Mouse (Mus musculus) G1E (cell line): ENCODE measurements around the gene Akain1. TPM values are rescaled to one million over a fixed set of nuclear protein-coding genes. Genes with fewer than 3 reads are reported as not detected.

ENCODE experiments used
- ATAC-seq: 2 replicates; pipeline ENCODE4 v1.8.0; 2016; ENCODE audit warnings: mild to moderate bottlenecking; ENCODE audit not compliant: insufficient number of reproducible peaks, poor library complexity, low FRiP score, severe bottlenecking; ENCODE audit errors: extremely low read depth
- DNase-seq: peaks from one replicate; pipeline ENCODE4 v3.0.0; 2012; ENCODE audit warnings: low spot score
- H3K27me3 ChIP-seq: 2 replicates; pipeline ENCODE4 v1.6.1; 2012; ENCODE audit warnings: mild to moderate bottlenecking, low read length, inconsistent platforms; ENCODE audit not compliant: insufficient read depth
- H3K36me3 ChIP-seq: replicated peaks from 2 replicates; pipeline ENCODE3; 2012; ENCODE audit warnings: mild to moderate bottlenecking, inconsistent platforms
- H3K4me1 ChIP-seq: 2 replicates; pipeline ENCODE4 v1.6.1; 2012; ENCODE audit warnings: low read depth, low read length, inconsistent platforms, mixed read lengths; ENCODE audit not compliant: insufficient read depth
- H3K4me3 ChIP-seq: 2 replicates; pipeline ENCODE4 v1.5.1; 2012; ENCODE audit warnings: low read depth, mild to moderate bottlenecking, inconsistent platforms, low read length, moderate library complexity, mixed read lengths
- H3K9me3 ChIP-seq: replicated peaks from 2 replicates; pipeline ENCODE4 v1.6.1; 2012; ENCODE audit warnings: inconsistent platforms
- CTCF ChIP-seq: IDR thresholded peaks from 2 replicates; pipeline ENCODE4 v1.5.1; 2012; ENCODE audit warnings: low read depth, low read length, inconsistent platforms, mixed read lengths
- GATA1 ChIP-seq: IDR thresholded peaks from 2 replicates; pipeline ENCODE4 v1.6.1; 2012; ENCODE audit warnings: borderline replicate concordance, low read length, inconsistent platforms, mixed read lengths
- GATA2 ChIP-seq: IDR thresholded peaks from 2 replicates; pipeline ENCODE4 v1.6.1; 2012; ENCODE audit warnings: low read depth, low read length, inconsistent platforms, borderline replicate concordance
- POLR2AphosphoS5 ChIP-seq: IDR thresholded peaks from 2 replicates; pipeline ENCODE4 v1.6.1; 2012; ENCODE audit warnings: low read depth, low read length, inconsistent platforms; ENCODE audit not compliant: insufficient replicate concordance
- TAL1 ChIP-seq: conservative IDR thresholded peaks from 2 replicates; pipeline ENCODE4 v1.6.1; 2012; ENCODE audit warnings: low read depth, low read length, inconsistent platforms, mixed read lengths
- polyA plus RNA-seq: library from polyadenylated mRNA; stranded (reverse); fragments of >175 nt; gene quantifications from 2 replicates; pipeline ENCODE4 v1.2.3, GENCODE M21; 2012
- total RNA-seq, 2 experiments: library from RNA; stranded (forward) in 1 of 2; stranded (reverse) in 1 of 2; fragments of 200-1000 nt in 1 of 2; fragments of >200 nt in 1 of 2; fragmentation: Nextera tagmentation in 1 of 2; gene quantifications; 2 replicates each; pipeline ENCODE4 v1.2.3; 2014 to 2017

Akain1 gene
- total and polyA plus RNA-seq, 3 experiments = 0.16 TPM; not detected in 2

DNA sequence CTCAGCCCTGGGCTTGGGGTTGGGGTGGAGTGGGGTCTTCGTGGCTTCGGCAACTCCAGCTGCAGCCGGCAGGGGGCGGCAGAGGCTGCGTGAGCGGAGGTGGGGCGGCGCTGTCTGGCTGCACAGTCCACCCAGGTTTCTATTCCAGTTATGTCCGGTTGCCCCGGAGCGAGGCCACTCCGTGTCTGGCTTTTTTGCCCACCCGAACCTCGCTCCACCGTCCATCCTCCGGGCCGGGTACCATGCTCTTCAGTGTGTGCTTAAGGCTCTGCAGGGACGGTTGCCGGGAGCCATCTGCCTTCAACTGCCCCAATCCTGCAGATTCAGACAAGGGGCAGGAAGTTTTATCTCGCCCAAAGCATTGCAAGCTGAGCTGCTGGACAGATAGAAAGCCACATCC is 36.3 kb downstream of the Akain1 start:
- H3K4me3 ChIP-seq = no peak overlapping the region
- DNase-seq (no peak), ATAC-seq (no peak)
- no peaks in the 10 kb centered on the region for H3K4me1 ChIP-seq
- peaks cover 42% of the 10 kb centered on the region for H3K9me3 ChIP-seq
- no peaks in the 10 kb centered on the region for H3K36me3 ChIP-seq
- TF ChIP-seq GATA1 (no peak), POLR2AphosphoS5 (no peak), GATA2 (no peak), TAL1 (no peak), CTCF (no peak)
- no peaks in the 10 kb centered on the region for H3K27me3 ChIP-seq

DNA sequence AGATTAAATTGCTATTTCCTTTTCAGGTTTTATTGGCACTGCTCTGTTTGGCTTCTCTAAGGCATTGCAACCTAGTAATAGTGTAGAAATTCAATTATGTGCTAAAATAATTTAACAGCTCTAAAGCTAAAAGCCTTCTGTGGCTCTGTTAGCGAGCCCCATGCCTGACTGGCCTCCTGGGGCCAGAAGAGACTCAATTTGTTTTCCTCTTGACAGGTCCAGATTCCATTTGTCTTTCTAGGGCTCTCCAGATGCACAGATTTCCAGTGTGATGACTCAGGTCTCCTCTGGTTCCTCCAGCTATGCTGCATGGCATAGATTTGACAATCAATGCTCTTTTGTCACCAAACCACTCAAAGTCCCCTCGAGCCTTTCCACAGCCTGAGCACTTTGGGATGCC is 38.4 kb downstream of the Akain1 start:
- H3K36me3 ChIP-seq = no peaks in the 10 kb centered on the region
- no peaks in the 10 kb centered on the region for H3K4me1 ChIP-seq
- no peak for ATAC-seq
- peaks cover 35% of the 10 kb centered on the region for H3K9me3 ChIP-seq
- no peak overlapping the region for H3K4me3 ChIP-seq
- no peak for DNase-seq
- no peaks in the 10 kb centered on the region for H3K27me3 ChIP-seq
- TF ChIP-seq GATA1 (no peak), TAL1 (no peak), CTCF (no peak), GATA2 (no peak), POLR2AphosphoS5 (no peak)

DNA sequence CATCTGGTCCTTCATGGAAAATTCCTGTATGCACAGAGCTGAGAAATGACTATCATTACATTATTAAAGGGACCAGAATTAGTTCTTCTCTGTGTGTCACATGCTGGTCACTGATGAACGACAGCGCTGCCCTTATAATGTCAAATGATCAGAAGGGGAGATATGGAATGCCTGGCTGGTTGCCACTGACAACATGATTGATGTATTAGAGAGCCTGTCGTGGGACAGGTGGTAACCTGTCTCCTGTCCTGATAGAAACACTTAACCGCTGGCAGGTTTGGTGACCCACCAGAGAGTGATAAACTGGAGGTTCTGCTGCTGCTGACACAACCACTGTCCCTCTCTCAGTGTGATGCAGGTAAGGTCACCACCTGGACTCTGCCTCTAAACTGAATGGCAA is 40.1 kb downstream of the Akain1 start:
- DNase-seq = no peak
- Histone ChIP-seq H3K36me3 (no peaks in the 10 kb centered on the region), H3K27me3 (no peaks in the 10 kb centered on the region), H3K9me3 (peaks cover 29% of the 10 kb centered on the region), H3K4me3 (no peak overlapping the region), H3K4me1 (no peaks in the 10 kb centered on the region)
- no peak for TF ChIP-seq GATA1
- no peak for TF ChIP-seq CTCF
- TF ChIP-seq GATA2 = no peak
- TF ChIP-seq POLR2AphosphoS5 = no peak
- TF ChIP-seq TAL1 = no peak
- no peak for ATAC-seq

GRCm38 (mm10) chr17:69487116-69487515 is 48.0 kb downstream of the Akain1 start:
- Histone ChIP-seq H3K36me3 (no peaks in the 10 kb centered on the region), H3K27me3 (no peaks in the 10 kb centered on the region), H3K4me1 (no peaks in the 10 kb centered on the region), H3K9me3 (peaks cover 37% of the 10 kb centered on the region), H3K4me3 (no peak overlapping the region)
- DNase-seq (no peak), ATAC-seq (no peak)
- TF ChIP-seq GATA2 (no peak), CTCF (no peak), GATA1 (no peak), TAL1 (no peak), POLR2AphosphoS5 (no peak)

- H3K4me3 ChIP-seq = no peak overlapping the region
- ATAC-seq = no peak
- H3K9me3 ChIP-seq = peaks cover 34% of the 10 kb centered on the region
Measured at GRCm38 (mm10) chr17:69487884-69488283, 48.8 kb downstream of the Akain1 start.

DNA sequence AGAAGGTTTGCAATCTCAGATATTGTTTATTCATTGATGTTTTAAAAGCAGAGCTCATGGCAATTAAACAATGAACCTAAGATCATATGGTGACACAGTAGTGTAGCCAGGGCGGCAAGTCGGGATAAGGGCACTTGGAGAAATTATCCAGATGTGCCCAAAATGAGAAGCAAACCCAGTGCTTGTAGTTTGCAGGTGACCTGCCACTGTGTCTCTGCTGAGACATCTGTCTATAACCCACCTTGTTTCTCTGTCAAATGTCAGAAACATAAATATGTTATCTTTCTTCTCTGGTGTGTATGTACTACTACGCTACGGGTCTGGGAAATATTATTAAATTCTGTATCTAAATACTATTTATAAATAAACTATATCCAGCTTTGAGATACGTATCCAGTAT is 49.7 kb downstream of the Akain1 start:
- no peaks in the 10 kb centered on the region for H3K27me3 ChIP-seq
- no peak for DNase-seq
- ATAC-seq = no peak

More at GRCm38 (mm10) chr17:69487884-69488283, 48.8 kb downstream of the Akain1 start:
- DNase-seq = no peak
- no peaks in the 10 kb centered on the region for H3K4me1 ChIP-seq
- no peaks in the 10 kb centered on the region for H3K36me3 ChIP-seq
- H3K27me3 ChIP-seq = no peaks in the 10 kb centered on the region
- TF ChIP-seq TAL1 (no peak), CTCF (no peak), GATA2 (no peak), POLR2AphosphoS5 (no peak), GATA1 (no peak)

DNA sequence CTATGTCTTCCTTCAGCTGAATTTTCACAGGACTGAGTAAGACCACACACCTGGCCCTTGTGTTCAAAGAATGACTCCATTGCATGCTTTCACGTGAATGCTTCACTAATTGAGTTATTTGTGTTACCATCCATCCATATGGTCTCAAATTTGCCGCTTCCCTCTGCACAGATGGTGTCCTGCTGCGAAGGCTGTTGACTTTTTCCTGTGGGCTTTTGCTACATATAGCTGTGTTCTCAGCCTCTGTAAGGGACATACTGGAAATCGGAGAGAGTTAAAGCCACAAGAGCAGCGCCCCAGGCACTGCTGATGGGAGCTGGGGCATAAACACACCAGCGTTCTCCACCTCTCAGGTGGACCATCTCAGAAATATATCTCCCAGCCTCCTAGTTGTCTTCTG is 53.2 kb downstream of the Akain1 start:
- Histone ChIP-seq H3K27me3 (no peaks in the 10 kb centered on the region), H3K9me3 (peaks cover 18% of the 10 kb centered on the region), H3K36me3 (no peaks in the 10 kb centered on the region), H3K4me3 (no peak overlapping the region), H3K4me1 (no peaks in the 10 kb centered on the region)
- TF ChIP-seq GATA1 (no peak), GATA2 (no peak), CTCF (no peak), POLR2AphosphoS5 (no peak), TAL1 (no peak)
- DNase-seq (no peak), ATAC-seq (no peak)

More for the DNA sequence above, 49.7 kb downstream of the Akain1 start:
- no peaks in the 10 kb centered on the region for H3K4me1 ChIP-seq
- no peak overlapping the region for H3K4me3 ChIP-seq
- peaks cover 34% of the 10 kb centered on the region for H3K9me3 ChIP-seq
- H3K36me3 ChIP-seq = no peaks in the 10 kb centered on the region
- TF ChIP-seq GATA1 (no peak), CTCF (no peak), TAL1 (no peak), POLR2AphosphoS5 (no peak), GATA2 (no peak)
